Mouse (Mus musculus) natural killer cell, adult 2 months (primary cell): ENCODE data around the gene Hoxa3.

ENCODE experiments used
- DNase-seq, 2 experiments: peaks; one replicate each; pipeline ENCODE4 v3.0.0; 2022; ENCODE audit warnings: low spot score in 2 of 2

Gene Hoxa3

GRCm38 (mm10) chr6:52183311-52184080 lies 29.6 kb downstream of the Hoxa3 start:
- DNase-seq = no peak

GRCm38 (mm10) chr6:52182793-52183192 lies 30.3 kb downstream of the Hoxa3 start:
- no peak for DNase-seq

GRCm38 (mm10) chr6:52182030-52182429 lies 31.1 kb downstream of the Hoxa3 start:
- no peak for DNase-seq

- DNase-seq = no peak
Measured at GRCm38 (mm10) chr6:52180726-52181125, 32.4 kb downstream of the Hoxa3 start.

GRCm38 (mm10) chr6:52180213-52180710 lies 32.9 kb downstream of the Hoxa3 start:
- no peak for DNase-seq

GRCm38 (mm10) chr6:52179690-52180089 lies 33.4 kb downstream of the Hoxa3 start:
- DNase-seq = no peak

GRCm38 (mm10) chr6:52178918-52179665 lies 34.0 kb downstream of the Hoxa3 start:
- no peak for DNase-seq

- no peak for DNase-seq
Measured at GRCm38 (mm10) chr6:52177806-52178205, 35.3 kb downstream of the Hoxa3 start.

GRCm38 (mm10) chr6:52177061-52177735 lies 35.9 kb downstream of the Hoxa3 start, which contains the start of gene 5730596B20Rik:
TSS of gene 5730596B20Rik (plus strand) at chr6:52177498.
- no peak for DNase-seq

- DNase-seq = no peak
Measured at GRCm38 (mm10) chr6:52176391-52176790, 36.7 kb downstream of the Hoxa3 start.

GRCm38 (mm10) chr6:52175864-52176263 lies 37.3 kb downstream of the Hoxa3 start:
- DNase-seq = no peak

GRCm38 (mm10) chr6:52174968-52175751 lies 38.0 kb downstream of the Hoxa3 start:
- no peak for DNase-seq

GRCm38 (mm10) chr6:52173648-52174047 lies 39.5 kb downstream of the Hoxa3 start:
- no peak for DNase-seq

GRCm38 (mm10) chr6:52172501-52172900 lies 40.6 kb downstream of the Hoxa3 start:
- DNase-seq = no peak

- no peak for DNase-seq
Measured at GRCm38 (mm10) chr6:52171938-52172337, 41.2 kb downstream of the Hoxa3 start.

GRCm38 (mm10) chr6:52171331-52171730 lies 41.8 kb downstream of the Hoxa3 start:
- DNase-seq = no peak

- DNase-seq = no peak
Measured at GRCm38 (mm10) chr6:52170898-52171223, 42.3 kb downstream of the Hoxa3 start.

GRCm38 (mm10) chr6:52170166-52170897 lies 42.8 kb downstream of the Hoxa3 start:
- DNase-seq = no peak

GRCm38 (mm10) chr6:52169499-52170165 lies 43.5 kb downstream of the Hoxa3 start:
- no peak for DNase-seq
